Mouse (Mus musculus): ENCODE measurements around the gene Bst1.

The Bst1 gene

DNA sequence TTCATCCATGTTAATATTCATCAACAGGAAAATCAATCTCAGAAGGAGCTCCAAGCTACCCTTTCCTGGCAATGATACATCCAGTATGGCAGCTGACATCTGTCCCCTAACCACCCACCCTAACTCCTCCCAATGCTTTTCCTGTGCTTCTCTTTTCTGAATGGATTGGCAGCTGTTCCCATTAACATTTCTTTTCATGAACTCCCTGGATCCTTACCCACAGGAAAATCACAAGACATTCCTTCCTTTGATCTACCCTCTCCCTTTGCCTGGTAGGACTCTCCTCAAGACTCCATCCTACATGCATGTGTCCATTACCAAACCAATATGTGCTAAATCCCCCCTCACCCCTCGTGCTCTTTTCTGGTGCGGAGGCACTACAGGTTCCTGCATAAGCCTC, 4.1 kb upstream of the Bst1 start:
- DNase-seq = no peak

DNA sequence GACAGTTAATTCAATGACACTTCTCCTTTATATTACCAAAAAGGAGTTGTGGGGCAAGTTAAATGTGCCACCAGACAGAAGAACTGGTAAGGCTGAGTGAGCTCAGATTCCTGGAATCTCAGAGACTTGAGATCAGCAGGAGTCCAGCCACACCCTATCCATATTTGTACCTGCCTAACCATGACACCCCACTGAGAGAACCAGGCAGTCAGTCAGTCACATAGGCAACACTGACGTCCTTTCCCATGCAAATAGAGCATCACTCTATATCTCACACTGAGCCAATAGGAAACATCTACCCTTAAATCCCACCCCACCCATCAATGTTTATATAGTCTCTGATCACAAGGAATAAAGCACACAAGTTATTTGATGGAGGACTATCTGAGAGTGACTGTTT, 2.9 kb upstream of the Bst1 start:
- DNase-seq = no peak

DNA sequence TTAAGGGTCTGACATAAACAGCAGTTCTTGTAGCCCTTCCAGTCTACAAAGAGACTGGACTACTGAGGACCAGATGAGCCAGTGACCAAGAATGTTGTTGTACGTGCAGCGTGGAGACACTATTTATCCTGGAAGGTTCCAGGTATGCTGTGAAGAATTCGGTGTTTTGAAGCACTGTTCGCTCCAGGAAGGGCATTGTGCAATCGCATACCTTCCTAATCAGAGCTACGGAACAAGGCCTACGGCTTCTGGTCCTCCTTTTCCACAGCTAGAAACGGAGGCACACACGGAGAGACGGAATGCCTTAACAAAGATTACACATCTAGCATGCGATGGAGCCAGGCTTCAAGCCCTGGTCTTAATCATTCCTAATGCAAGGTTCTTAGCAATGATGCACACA, 2.1 kb downstream of the Bst1 start:
- no peak for DNase-seq

DNA sequence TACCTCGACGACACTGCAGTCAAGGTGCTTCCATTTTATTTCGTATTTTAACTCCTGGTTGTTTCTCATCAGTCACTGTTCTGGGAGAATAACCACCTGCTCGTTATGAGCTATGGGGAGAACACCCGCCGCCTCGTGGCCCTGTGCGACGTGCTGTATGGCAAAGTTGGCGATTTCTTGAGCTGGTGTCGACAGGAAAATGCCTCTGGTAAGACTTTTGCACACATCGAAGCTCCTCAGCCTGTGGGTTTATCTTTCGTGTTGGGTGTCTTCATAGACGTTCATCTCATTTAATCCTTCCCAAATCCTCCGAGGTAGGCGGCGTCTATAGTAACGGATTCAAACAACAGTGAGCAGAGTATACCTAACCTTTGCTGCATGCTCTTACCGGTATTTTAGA, 2.9 kb downstream of the Bst1 start, which contains the start of gene Fbxl5:
Fbxl5 (minus strand) TSS at position 101 of the 400 bp plus-strand sequence.
- DNase-seq = no peak

DNA sequence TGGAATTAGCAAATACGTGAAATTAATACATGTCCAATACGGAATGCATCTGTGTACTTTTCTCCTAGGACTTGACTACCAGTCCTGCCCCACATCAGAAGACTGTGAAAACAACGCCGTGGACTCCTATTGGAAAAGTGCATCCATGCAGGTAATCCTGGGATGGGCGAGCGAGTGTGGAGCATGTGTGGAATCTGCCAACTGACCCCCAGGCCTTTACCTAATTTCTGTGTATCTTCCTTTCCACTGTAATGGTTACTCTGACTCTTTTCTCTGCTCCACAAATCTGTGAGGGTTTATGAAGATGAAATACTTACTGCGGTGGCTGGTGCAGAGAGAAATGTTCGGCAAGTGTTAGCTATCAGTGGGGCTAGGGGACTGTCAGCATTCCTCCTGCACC, 3.5 kb downstream of the Bst1 start:
- no peak for DNase-seq

DNA sequence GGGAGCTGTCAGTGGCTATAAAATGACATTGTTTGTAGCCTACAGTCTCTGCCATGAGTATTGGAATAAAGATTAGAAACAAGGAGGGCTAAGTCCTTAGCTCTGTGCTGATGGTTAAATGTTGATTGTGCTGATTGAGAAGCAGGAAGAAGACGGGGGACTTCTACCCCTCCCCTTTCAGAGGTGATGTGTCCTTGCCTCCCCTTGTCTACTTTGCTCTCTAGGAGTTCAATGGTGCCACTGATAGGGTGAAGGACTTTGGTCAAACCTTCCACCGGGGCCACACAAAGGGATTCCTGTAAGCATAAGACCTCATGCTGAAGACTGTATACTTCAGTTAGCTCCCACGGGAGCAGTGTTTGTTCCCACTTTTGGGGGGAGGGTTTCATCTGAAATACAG, 4.1 kb downstream of the Bst1 start:
- no peak for DNase-seq

DNA sequence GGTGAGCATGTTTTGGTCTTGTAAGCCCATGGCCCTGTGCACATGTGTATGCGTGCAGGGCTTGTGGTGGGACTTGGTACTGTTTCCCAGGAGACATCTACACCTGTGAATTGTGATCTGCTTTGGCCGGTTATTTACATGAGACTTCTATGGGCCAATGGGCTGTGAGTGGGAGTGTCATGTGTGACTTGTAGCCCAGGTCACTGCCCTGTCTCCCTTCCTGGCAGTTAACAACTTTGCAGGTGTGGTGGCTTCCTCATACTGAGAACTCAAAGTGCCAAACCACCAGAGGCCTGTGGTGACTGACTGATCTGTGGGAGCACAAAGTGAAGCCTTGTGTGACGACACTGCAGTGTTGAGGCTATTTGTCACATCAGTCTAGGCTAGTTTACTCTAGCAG, 5.9 kb downstream of the Bst1 start:
- peak; percentile 75 for DNase-seq

DNA sequence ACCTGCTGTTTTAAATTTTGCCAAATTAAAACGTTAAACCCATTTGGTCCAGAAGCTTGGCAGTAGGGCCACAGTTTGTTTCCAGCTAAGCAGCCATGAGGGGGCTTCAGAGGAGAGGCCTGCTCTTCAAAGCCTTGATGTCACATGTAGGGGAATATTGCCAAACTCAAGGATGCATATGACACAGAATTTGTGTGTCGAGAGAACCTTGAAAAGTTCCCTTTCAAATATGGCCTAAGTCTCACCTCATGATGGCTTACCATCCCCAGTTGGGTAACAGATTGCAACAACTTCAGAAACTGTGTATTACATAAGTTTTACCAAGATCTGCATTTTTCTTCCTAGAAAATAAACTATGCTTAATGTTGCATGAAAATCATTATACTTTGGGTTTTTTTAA, 8.2 kb downstream of the Bst1 start:
- DNase-seq = no peak

DNA sequence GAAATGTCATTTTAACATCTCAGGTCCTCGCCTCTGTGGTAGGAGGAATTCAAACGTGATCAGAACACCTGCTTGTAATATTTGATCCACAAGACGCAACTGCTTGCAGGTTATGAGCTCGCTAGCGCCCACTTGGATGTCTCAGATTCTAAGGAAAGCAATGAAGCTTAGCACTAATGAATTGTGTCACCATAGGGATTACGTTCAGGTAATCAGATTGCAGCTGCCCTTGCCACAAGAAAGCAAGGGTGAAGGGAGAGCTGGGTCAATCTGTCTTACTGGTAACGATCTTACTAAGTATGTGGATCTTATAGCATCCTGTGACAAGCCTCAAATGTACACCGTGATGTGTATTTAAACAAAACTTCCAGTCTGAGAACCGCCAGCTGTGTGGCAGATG, 8.7 kb downstream of the Bst1 start:
- no peak for DNase-seq

DNA sequence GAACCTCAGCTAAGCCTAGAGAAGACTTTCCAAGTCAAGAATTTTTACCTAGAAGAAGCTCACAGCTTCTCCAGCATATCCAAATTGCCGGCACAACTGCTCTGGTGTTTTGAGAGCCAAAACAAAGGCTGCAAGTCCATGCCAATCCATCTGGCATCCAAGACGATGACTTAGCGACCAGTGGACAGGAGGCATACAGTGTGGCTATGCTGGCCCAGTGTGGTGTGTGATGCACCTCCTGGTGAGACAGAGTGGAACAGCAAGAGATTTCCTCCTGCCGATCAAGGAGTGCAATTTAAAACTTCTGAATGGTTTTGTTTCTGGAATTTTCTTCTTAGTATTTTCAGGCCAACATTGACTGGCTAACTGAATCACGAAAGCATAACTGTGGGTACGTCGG, 17.9 kb downstream of the Bst1 start:
- no peak for DNase-seq

DNA sequence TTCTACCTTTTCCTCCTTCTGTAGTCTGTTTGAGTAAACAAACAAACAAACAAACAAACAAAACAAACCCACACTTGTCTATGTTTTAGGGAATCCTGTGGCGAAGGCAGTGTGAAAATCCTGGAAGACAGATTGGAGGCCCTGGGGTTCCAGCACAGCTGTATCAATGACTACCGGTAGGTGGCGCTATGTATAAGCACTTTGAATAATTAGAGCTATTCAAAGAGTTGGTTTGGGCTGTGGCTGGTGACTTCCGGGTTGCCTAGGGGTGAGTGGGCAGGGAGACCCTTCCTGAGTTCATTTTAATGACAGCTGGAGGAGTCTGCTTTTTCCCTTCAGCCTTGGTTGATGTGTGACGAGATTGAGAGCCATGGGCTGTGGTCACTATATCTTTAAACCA, 18.7 kb downstream of the Bst1 start:
- DNase-seq = peak; percentile 51

DNA sequence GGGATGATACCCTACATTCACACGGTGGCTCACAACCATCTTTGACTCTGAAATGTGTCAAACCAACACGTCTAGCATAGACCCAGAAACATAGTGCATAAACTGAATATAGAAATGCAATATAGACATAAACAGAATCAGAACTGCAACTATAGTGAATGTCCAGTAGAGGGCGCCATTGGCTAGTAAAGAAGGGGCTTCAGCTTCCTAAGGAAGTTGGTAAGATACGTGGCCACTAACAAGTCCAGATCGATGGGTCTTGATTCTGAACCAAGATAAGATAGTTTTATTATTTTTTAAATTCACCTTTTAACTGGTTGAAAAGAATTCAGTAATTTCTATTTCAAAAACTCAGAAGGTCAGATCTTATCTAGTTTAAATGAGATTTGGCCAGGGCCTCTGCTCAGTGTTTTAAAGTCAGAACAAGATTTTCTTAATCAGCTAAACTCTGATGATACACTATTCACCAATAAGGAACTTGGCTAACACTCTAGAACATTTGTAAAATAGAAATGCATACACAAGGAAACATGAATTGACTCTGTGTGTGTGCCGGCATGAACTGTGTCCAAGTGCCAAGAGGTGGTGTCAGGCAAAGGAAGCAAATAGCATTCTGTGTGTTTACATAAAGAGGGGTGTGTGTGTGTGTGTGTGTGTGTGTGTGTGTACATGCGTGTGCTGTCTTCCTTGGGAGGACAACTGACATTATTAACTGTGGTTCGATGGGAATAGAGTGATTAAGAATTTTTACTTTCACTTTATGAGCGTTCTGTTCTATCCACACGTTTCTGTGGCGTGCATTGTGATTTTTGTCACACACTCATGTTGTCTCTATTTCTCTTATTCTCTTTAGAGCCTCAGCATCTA, 22.7 kb downstream of the Bst1 start:
- peak; percentile 55 for DNase-seq

DNA sequence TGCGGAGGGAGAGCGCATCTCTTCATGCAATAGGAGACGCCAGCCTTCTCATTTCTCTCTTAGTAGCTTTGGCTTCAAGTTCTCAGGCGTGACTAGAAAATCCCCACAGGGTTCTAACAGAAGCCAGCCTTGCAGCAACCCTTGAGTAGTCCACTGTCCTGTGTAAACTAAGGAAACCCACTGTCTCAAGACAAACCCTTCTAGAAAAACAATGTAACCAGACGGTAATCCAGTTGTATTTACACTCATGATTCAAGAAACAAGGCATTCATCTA, 23.3 kb downstream of the Bst1 start:
- no peak for DNase-seq

DNA sequence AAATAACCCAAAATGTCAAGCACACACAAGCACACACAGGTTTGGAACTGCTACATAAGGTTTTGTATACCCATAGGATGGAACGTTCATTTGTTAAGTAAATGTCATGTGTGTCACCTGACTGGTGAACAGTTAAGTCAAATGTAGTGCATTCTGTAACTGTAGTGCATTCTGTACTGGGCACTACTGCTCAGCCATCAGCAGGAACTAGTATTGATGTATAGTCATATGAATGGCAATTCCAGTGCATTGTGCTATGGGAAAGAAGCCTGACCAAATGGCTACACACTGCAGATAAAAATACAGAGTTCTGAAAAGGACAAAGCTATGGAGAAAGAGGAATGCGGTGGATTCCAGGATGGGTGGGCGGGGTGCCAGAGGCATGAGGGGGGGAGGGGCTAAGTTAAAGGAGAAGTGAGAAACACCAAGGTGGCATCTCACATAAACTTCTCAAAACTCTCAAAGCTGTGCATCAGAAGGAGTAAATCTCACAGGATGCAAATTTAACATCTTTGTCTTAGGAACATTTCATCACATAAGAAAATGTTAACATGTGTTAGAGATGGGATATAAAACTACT, 24.0 kb downstream of the Bst1 start:
- no peak for DNase-seq

DNA sequence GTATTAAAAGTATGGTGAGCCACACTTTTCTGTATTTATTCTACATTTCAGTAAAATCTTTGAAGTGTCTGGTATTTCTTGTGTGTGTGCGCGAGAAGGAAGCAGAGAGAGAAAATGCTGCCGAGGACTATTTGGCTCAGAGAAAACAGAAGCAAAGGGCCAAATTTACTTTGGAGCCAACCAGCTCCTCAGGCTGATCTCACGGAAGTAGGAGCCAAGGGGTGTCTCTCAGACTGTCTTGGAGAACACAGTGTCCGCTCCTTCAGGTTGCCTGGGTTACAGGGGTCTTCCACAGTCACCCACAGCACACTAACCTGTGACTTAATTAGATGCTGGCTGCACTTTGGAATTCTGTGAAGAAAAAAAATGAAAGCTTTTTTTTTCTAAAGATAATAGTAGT, 26.4 kb downstream of the Bst1 start:
- no peak for DNase-seq

DNA sequence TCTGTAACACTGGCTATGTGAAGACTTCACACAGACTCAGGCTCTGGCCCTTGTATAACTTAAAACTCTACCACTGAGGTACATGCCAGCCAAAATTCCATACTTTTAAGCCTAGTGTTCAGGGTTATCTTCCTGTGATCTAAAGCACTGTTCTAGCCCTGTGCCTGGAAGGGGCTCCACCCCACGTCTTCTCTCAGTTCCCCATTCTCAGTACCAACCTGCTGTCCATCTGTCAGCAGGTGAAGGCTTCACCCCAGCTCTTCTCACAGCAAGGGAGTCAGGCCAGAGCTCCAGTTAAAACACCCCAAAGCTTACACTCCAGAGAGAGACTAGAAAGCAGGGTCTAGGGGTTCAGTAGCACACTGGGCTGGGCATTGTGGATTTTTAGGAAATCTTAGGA, 27.0 kb downstream of the Bst1 start:
- DNase-seq = no peak

DNA sequence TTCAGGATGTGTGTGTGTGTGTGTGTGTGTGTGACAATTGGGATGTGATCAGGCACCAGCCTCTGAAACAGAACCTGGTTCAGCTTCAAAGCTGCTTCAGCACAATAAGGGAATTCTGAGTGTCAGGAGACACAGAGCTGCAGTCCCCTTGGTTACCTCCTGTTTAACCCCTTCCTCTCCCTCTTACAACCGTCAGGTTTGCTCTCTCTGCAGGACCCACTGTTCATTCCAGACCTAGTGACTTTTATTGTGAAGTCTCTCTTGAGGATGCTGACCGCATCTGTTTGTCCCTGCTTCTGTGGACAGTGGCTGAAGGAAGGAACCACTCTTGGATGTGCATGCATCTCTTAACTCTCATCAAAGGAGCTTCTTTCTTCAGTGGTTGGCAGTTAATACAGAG, 27.5 kb downstream of the Bst1 start:
- DNase-seq = no peak

DNA sequence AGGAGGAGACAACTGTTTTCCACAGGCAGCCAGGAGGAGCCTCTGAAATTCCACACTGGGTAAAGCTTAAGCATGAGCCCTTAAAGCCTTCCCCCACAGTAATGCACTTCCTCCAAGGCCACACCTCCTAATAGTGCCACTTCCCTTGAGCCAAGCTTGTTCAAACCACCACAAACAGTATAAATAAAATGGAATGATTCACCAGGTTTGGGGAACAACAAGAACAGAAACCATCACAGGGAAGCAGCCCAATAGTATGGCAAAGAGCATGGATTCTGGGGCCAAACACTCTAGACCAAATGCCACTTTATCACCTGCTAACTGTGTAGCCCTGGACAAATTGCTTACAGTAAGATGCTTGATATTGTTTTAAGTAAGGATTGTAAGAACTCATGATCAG, 28.9 kb downstream of the Bst1 start:
- no peak for DNase-seq

DNA sequence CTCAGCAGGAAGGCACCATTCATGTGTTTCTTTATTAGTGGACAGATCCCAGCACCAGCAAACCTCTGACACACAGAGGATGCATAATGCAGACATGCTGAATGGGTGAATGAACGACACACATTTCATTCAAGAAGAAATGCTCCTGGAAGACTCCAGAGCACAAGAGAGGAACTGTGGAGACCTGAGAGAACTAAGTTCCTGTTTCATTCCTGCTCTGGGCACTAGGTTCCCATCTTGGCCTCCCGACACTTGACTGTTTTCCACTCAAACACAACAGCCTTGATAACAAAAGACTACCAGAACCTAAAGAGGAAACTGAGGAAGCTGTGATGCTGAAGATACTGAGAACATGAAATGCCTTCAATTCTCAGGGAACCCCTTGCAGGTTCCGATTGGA, 29.6 kb downstream of the Bst1 start:
- no peak for DNase-seq

DNA sequence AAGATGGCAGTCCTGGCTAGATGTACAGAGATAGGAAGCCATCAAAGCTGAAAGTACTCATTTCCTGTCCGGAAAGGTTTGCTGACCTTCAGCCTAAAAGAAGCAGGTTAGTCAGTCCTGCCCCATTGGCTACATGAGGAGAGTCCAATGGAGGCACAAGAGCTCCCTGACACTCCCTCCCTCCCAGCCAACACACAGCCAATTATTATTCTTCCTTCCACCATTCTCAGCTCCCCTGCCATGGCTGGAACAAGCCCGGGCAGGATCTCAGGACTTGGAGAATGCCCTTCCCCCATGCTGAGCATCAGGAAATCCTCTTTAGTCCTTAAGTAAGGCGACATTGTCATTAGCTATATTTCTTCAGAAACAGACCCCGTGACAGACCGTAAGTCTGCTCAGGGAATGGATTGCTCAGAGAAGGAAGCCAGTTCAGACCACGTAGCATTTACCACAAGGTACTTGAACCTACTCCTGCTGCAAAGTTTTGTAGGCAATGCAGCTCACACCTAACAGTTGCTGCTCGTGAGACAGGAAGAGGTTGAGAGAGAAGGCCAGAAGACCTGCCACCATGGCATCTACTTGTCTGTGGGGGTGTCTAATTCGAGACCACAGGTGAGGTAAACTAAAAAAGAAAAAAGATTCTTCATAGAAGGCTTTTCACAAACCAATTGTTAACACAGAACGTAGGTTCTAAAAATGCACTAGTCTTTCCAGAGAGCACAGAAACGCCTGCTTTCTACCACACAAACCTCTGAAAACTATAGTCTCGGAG, 34.6 kb downstream of the Bst1 start:
- DNase-seq = no peak

DNA sequence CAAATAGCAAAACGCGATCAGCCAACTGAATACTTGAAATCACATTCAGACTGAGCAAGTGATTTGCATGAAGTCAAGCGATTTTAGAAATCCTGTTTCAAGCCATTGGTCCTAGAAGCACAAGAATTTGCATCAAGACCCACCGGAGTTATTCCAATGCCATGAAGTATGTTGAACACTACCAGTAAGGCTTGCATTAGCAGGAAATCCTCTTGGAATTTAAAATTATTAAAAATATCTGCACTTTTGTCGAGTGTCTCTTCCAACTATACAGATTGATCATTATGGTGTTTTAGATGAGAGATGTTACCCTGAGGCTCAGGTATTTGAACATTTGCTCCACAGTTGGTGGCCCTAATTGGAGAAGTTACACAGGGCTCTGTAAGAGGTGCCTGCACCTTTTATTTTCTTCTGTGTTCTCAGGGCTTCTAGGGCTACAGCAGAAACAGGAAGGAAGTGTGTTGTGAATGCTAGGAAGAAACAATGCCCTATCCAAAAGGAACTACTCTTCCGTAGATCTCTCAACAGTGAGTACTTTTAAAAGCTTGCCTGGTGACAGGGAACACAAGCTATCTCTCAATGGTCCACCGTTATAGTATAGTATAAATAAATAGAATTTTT, 35.3 kb downstream of the Bst1 start:
- no peak for DNase-seq

DNA sequence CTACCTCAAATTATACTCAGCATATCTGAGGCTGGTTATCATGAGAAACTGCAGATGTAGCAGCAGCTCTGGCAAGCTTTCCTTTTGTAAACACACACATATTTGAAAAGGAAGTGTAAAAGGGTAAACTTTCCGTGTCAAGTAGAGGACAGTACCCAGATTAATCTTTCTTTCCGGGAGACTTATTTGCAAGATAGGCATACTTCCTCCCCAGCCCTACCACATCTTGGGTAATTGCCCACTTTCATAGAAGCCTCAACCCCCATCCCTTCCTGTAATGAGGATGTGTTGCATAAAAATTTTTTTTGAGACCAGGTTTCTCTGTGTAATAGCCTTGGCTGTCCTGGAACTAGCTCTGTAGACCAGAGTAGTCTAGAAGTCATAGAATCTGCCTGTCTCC, 37.1 kb downstream of the Bst1 start:
- no peak for DNase-seq

DNA sequence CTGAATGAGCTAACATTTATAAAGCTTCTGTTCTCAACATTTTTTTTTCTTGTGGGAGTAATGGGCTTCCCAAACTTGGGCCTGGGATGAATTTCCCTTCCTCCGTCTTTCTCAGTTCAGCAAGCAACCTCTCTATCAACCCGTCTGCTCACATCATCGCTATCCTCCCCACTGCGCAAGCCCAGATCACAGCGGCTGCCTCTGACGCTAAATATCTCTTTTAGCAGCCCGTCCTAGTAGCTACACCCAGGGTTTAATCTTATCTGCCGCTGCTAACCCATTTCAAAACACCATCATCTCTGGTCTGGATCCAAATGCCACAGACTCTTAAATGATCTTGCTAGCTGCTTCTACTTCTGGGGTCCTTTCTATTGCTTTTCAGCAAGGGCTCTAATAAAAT, 41.0 kb downstream of the Bst1 start:
- no peak for DNase-seq

DNA sequence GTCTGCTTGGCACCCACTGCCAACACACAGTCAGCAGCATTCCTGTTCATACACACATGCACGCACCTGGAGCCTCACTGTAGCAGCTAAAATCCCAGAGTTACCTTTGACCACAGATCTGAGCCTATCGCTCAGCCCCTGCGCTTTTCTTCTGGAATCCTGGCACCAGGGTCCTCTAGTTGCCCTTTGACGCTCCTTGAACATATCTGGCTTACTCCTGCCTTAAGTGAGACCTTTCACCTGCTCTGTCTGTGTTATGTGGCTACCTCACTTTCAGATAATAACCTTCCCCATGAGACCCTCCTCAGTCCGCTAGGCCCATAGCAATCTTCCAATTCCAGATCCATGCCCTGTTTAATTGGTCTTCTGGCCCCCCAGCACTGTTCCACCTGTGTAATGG, 41.4 kb downstream of the Bst1 start:
- no peak for DNase-seq
